Mouse (Mus musculus) brown adipose tissue, adult 24 weeks (tissue): Measurements from ENCODE around the gene Gbp8. TPM values are rescaled to one million over a fixed set of nuclear protein-coding genes. Genes with fewer than 3 reads are reported as not detected.

Experiments used
- H3K27ac ChIP-seq: fragments of 200-500 bp; replicated peaks from 2 replicates; pipeline ENCODE4 v1.5.1; 2012; ENCODE audit warnings: low read depth, mild to moderate bottlenecking, low read length
- H3K4me1 ChIP-seq: fragments of 200-500 bp; 2 replicates; pipeline ENCODE4 v1.6.1; 2012; ENCODE audit warnings: low read length, mixed read lengths; ENCODE audit not compliant: control insufficient read depth, insufficient read depth, insufficient read length
- H3K4me3 ChIP-seq: fragments of 200-500 bp; 2 replicates; pipeline ENCODE4 v1.5.1; 2012; ENCODE audit warnings: low read depth, mild to moderate bottlenecking, low read length, moderate library complexity; ENCODE audit not compliant: insufficient read depth
- polyA plus RNA-seq: library from polyadenylated mRNA; stranded (reverse); fragments of >200 nt; gene quantifications from 2 replicates; pipeline ENCODE4 v1.2.4, GENCODE M21; 2012; ENCODE audit not compliant: missing spikeins, insufficient read depth, insufficient read length

The Gbp8 gene
- polyA plus RNA-seq, 1 experiment, result not detected

DNA sequence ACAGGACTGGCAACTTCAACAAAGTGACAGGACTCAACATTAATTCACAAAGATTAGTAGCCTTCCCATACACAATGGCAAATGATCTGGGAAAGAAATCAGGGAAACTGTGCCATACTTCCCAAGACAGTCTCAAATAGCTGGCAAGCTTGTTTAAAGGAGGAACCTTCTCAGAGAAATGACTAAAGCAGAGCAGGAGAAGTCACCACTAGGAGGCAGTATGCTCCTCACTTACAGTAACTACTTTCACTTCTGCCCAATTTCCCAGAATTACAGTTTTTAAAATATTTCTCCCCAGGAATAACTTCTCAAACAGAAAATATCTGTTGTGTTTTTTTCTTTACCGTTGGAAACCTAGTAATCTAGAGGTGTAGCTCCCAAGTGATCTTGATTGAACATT is 152.6 kb downstream of the Gbp8 start:
- no peak overlapping the region for H3K27ac ChIP-seq
- H3K4me3 ChIP-seq, result no peak overlapping the region
- peaks cover 12% of the 10 kb centered on the region; the same call in 1 of the 2 replicates for H3K4me1 ChIP-seq

GRCm38 (mm10) chr5:104982535-104982934 is 156.8 kb downstream of the Gbp8 start, which contains the start of gene Abcg3:
TSS of gene Abcg3 (minus strand) at chr5:104982718.
- no peak within 1 kb of the TSS for H3K27ac ChIP-seq
- peaks cover 6% of the 10 kb centered on the region; the same call in 1 of the 2 replicates for H3K4me1 ChIP-seq
- H3K4me3 ChIP-seq, result peak within 1 kb of the TSS; percentile 52

DNA sequence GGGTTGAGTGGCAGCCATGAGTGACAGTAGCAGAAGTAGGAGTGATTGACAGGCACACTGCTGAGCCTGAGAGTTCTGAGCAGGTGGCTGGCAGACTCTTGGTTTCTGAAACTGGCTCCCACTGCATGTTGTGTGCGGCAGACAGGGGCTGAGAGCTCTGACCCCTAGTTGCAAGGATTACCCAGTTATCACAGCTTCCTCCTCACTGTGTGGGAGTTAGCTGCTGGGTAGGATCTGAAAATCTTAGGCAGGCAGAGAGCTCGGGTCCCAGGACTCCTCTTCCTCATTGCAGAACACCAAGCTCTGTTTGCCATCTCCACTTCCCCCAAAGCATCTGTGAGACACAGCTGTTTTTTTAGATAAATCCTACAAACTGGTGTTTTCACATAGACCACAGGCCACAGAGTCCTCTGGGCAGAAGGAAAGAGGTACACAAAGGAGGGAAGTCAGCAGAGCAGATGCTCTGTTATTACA is 160.3 kb downstream of the Gbp8 start:
- Histone ChIP-seq H3K4me1 (no peaks in the 10 kb centered on the region), H3K4me3 (no peak overlapping the region), H3K27ac (no peak overlapping the region)

Other genes starting within 250 kb of the Gbp8 start
- 0.50 and 0.67 TPM in 2 replicates for gene Abcg3, start 156.8 kb downstream of the Gbp8 start, polyA plus RNA-seq
- 4.8 and 7.0 TPM in 2 replicates for gene Gbp9, start within 50 bp of the Gbp8 start, polyA plus RNA-seq
- gene Gbp4, start within 50 bp of the Gbp8 start, polyA plus RNA-seq, result 4.8 and 5.8 TPM in 2 replicates
- gene Gbp10, start 100.0 kb upstream of the Gbp8 start, polyA plus RNA-seq, result 0.52 and 1.3 TPM in 2 replicates
- 2.3 and 5.3 TPM in 2 replicates for gene Gm43302, start 154.2 kb upstream of the Gbp8 start, polyA plus RNA-seq
- gene Gbp6, start 154.2 kb upstream of the Gbp8 start, polyA plus RNA-seq, result 11.4 and 18.9 TPM in 2 replicates